Comparison of ENCODE assay signal across 22 mouse cellular contexts in the genomic region with DNA sequence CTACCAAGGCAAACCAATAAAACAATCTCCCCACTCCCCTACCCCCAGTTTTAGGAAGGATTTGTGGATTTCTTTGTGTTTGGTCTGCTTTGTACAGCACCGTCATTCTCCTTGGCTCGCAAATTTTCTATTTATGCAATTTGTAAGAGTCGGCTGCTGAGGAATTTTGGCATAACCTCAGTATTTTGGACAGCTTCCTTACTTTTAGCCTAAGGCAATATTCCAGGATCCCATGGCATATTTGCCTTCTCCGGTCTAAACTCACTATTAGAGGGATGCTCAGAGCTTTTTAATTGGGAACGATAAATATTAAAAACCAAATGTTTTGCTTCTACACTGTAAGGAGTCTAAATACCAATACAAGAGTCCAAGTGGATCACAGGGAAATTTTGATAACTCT.
DNase-seq lines count a peak whose midpoint lies in the region; ATAC-seq and TF ChIP-seq lines count a peak whose summit lies in the region.
"Had no signal": no experiment of that assay in that cellular context is flagged by ENCODE, and none has a peak within 500 bp of the region (broad histone marks: within the 10 kb centered on the region; RNA-seq: fewer than 3 reads in every experiment).

No protein-coding gene starts in this region.

- H3K27ac ChIP-seq in lung, embryonic 14.5 days (ENCODE audit: low read depth) = no peak overlapping the region
- peak overlapping the region; percentile 53; the same call in 1 of the 2 replicates for H3K27ac ChIP-seq in brown adipose tissue, adult 24 weeks (replicated peaks; ENCODE audit: low read depth, low read length)
- H3K27ac ChIP-seq: embryonic facial prominence, embryonic 10.5 days; forebrain, embryonic 10.5 days; gastrocnemius, adult 2 months; heart, embryonic 10.5 days; hindbrain, embryonic 12.5 days had no signal

- H3K4me3 ChIP-seq in lung, embryonic 14.5 days (ENCODE audit: low read depth, low read length) = no peak overlapping the region
- peak overlapping the region; percentile 10; the same call in 1 of the 2 replicates for H3K4me3 ChIP-seq in brown adipose tissue, adult 24 weeks (ENCODE audit: insufficient read depth, low read depth, low read length)
- H3K4me3 ChIP-seq: embryonic facial prominence, embryonic 10.5 days; forebrain, embryonic 10.5 days; gastrocnemius, adult 2 months; heart, embryonic 10.5 days; hindbrain, embryonic 12.5 days had no signal

- no peak overlapping the region for H3K9ac ChIP-seq in lung, embryonic 14.5 days
- H3K9ac ChIP-seq: hindbrain, embryonic 12.5 days had no signal

- no peaks in the 10 kb centered on the region for H3K27me3 ChIP-seq in lung, embryonic 14.5 days (ENCODE audit: insufficient read depth, low read length)
- H3K27me3 ChIP-seq: CH12.LX; hindbrain, embryonic 12.5 days had no signal

- WGBS in lung, embryonic 14.5 days = 66% methylated on average over 5 of the region's 5 CpGs

- peak; percentile 6 for DNase-seq in cerebellum, adult 8-10 months
- DNase-seq in cerebellum, postnatal 14 days = no peak
- DNase-seq in lung, embryonic 14.5 days = peak; percentile 46
- no peak for DNase-seq in lung, postnatal 4 days
- DNase-seq in Muller cell, postnatal 12 days (ENCODE audit: inconsistent ontology term) = peak; percentile 62
- DNase-seq in heart, adult 11 months = no peak
- no peak for DNase-seq in yolk sac, embryonic 10.5 days (ENCODE audit: low spot score)
- DNase-seq: adrenal gland, adult 2 months; adrenal gland, postnatal 25 days; gastrocnemius, adult 2 months; gastrocnemius, postnatal 25 days; heart, postnatal 4 days had no signal

- no peak for ATAC-seq in lung, embryonic 14.5 days (ENCODE audit: insufficient read depth)
- ATAC-seq: forebrain, embryonic 14.5 days; hindbrain, embryonic 16.5 days; inflammation-experienced regulatory T-cells, adult 6 months; intestine, postnatal 0 days had no signal

- H3K36me3 ChIP-seq in lung, embryonic 14.5 days (ENCODE audit: insufficient read depth) = no peaks in the 10 kb centered on the region
- H3K36me3 ChIP-seq: embryonic facial prominence, embryonic 10.5 days; forebrain, embryonic 10.5 days; heart, embryonic 10.5 days; hindbrain, embryonic 12.5 days had no signal

- no peak overlapping the region for H3K4me2 ChIP-seq in lung, embryonic 14.5 days
- H3K4me2 ChIP-seq: hindbrain, embryonic 12.5 days had no signal

- no peaks in the 10 kb centered on the region for H3K9me3 ChIP-seq in lung, embryonic 14.5 days (ENCODE audit: low read depth, low read length)
- H3K9me3 ChIP-seq: embryonic facial prominence, embryonic 10.5 days; forebrain, embryonic 10.5 days; heart, embryonic 10.5 days; hindbrain, embryonic 12.5 days had no signal

- no peaks in the 10 kb centered on the region for H3K4me1 ChIP-seq in lung, embryonic 14.5 days (ENCODE audit: insufficient read depth)
- no peaks in the 10 kb centered on the region for H3K4me1 ChIP-seq in brown adipose tissue, adult 24 weeks (ENCODE audit: control insufficient read depth, insufficient read depth, insufficient read length, low read length)
- H3K4me1 ChIP-seq: embryonic facial prominence, embryonic 10.5 days; forebrain, embryonic 10.5 days; heart, embryonic 10.5 days had no signal

- TF ChIP-seq CTCF in lung, embryonic 14.5 days (IDR thresholded peaks at IDR 0.05; ENCODE audit: low read depth) = no peak

Comparison
In these comparisons a context has a peak if more than half of its experiments do, and no peak if none do; other contexts are left out.
1. DNase-seq: peak in cerebellum, adult 8-10 months (single experiment), lung, embryonic 14.5 days (single experiment) and Muller cell, postnatal 12 days (single experiment); none in cerebellum, postnatal 14 days (0 of 2), lung, postnatal 4 days (0 of 2), heart, adult 11 months (single experiment) and yolk sac, embryonic 10.5 days (single experiment).